Mouse (Mus musculus): ENCODE measurements around the gene Diras1. TPM values are rescaled to one million over a fixed set of nuclear protein-coding genes. Genes with fewer than 3 reads are reported as not detected.

Diras1 gene
- total and polyA plus RNA-seq, 3 experiments = not detected

GRCm38 (mm10) chr10:80998778-80999177 lies 26.7 kb downstream of the Diras1 start (continued):
- TF ChIP-seq JUN (IDR thresholded peaks at IDR 0.05; ENCODE audit: insufficient read depth, low read depth, low read length) = no peak
- TF ChIP-seq POLR2A (IDR thresholded peaks at IDR 0.05; ENCODE audit: low read depth, low read length) = no peak
- peak; percentile 64; the same call in 1 of the 2 replicates for TF ChIP-seq SIN3A (IDR thresholded peaks at IDR 0.05; ENCODE audit: low read length)
- TF ChIP-seq TCF12 (IDR thresholded peaks at IDR 0.05; ENCODE audit: low read depth, low read length) = peak; percentile 35; the same call in 1 of the 2 replicates

DNA sequence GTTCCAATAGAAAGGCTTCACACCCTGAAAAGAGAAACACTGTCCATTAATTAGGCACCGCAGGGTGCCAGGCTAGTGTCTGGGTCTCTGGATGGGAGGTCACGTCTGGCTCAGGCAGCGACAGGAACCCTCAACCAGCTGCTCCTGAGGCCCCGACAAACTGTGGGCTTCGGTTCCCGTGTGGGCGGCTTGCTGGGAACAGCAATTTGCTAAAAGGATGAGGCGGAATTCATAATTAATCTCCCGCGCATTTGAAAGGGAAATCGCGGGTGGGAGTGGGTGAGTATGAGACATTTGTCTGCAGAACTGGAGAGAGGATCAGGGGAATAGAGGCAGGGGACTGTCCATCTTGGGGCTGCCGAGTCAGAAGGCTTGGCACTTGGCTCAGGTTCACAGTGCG lies 27.4 kb downstream of the Diras1 start:
- Histone ChIP-seq H3K79me2 (replicated peaks; ENCODE audit: control insufficient read depth, extremely low read depth, insufficient read depth, poor library complexity, severe bottlenecking) (no peaks in the 10 kb centered on the region), H3K4me1 (ENCODE audit: control insufficient read depth in 1 of 2, insufficient read depth in 2 of 2) (peaks cover 14 to 44% of the 10 kb centered on the region in 2 experiments), H3K36me3 (replicated peaks in 1 of 2; ENCODE audit: control insufficient read depth in 1 of 2, insufficient read depth in 1 of 2, low read length in 1 of 2) (no peaks in the 10 kb centered on the region), H3K9ac (ENCODE audit: insufficient read depth, low read depth) (no peak overlapping the region), H3K4me3 (replicated peaks in 1 of 3; ENCODE audit: low read depth in 2 of 3, low read length in 2 of 3, poor library complexity in 1 of 3) (no peak overlapping the region), H3K27me3 (replicated peaks) (peaks cover 60% of the 10 kb centered on the region), H3K4me2 (ENCODE audit: insufficient read depth, low read depth, poor library complexity, severe bottlenecking) (no peak overlapping the region), H3K9me3 (replicated peaks; ENCODE audit: low read length) (peaks cover 3% of the 10 kb centered on the region), H3K27ac (ENCODE audit: insufficient read depth, low read depth) (no peak overlapping the region)
- TF ChIP-seq CHD2 (IDR thresholded peaks at IDR 0.05; ENCODE audit: low read length) (no peak), POLR2AphosphoS2 (IDR thresholded peaks at IDR 0.05; ENCODE audit: low read depth, low read length) (no peak), USF2 (conservative IDR thresholded peaks at IDR 0.05; ENCODE audit: low read depth, low read length) (no peak), E2F4 (IDR thresholded peaks at IDR 0.05; ENCODE audit: insufficient replicate concordance, low read depth, low read length) (no peak), TBP (conservative IDR thresholded peaks at IDR 0.05; ENCODE audit: low read depth, low read length) (no peak), ZC3H11A (IDR thresholded peaks at IDR 0.05; ENCODE audit: low read depth, low read length) (no peak)
- DNase-seq (ENCODE audit: extremely low read depth) = no peak
- dilution Hi-C loops (cut with MboI; ENCODE audit: extremely low pct_ligation_motif_present, extremely low pct_unique_long_range_greater_than_20kb, low sequenced_read_pairs) (no loop called here), in situ Hi-C loops (cut with MboI; ENCODE audit: low pct_ligation_motif_present, low pct_unique_long_range_greater_than_20kb, low sequenced_read_pairs) (loop anchor here (5.0 to 10.0 kb wide), 3 partner anchors 174 to 251 kb away; partner anchors contain the start of gene Amh)

GRCm38 (mm10) chr10:80997332-80997731 lies 28.1 kb downstream of the Diras1 start:
- Histone ChIP-seq H3K9me3 (replicated peaks; ENCODE audit: low read length) (peaks cover 3% of the 10 kb centered on the region), H3K4me2 (ENCODE audit: insufficient read depth, low read depth, poor library complexity, severe bottlenecking) (no peak overlapping the region), H3K4me1 (ENCODE audit: control insufficient read depth in 1 of 2, insufficient read depth in 2 of 2) (peaks cover 14 to 44% of the 10 kb centered on the region in 2 experiments), H3K27me3 (replicated peaks) (peaks cover 61% of the 10 kb centered on the region), H3K36me3 (replicated peaks in 1 of 2; ENCODE audit: control insufficient read depth in 1 of 2, insufficient read depth in 1 of 2, low read length in 1 of 2) (no peaks in the 10 kb centered on the region), H3K9ac (ENCODE audit: insufficient read depth, low read depth) (no peak overlapping the region), H3K79me2 (replicated peaks; ENCODE audit: control insufficient read depth, extremely low read depth, insufficient read depth, poor library complexity, severe bottlenecking) (no peaks in the 10 kb centered on the region), H3K27ac (ENCODE audit: insufficient read depth, low read depth) (no peak overlapping the region), H3K4me3 (replicated peaks in 1 of 3; ENCODE audit: low read depth in 2 of 3, low read length in 2 of 3, poor library complexity in 1 of 3) (no peak overlapping the region)
- in situ Hi-C loops (cut with MboI; ENCODE audit: low pct_ligation_motif_present, low pct_unique_long_range_greater_than_20kb, low sequenced_read_pairs) = loop anchor here (5.0 to 10.0 kb wide), 3 partner anchors 175 to 250 kb away; partner anchors contain the start of gene Amh
- DNase-seq (ENCODE audit: extremely low read depth) = no peak
- dilution Hi-C loops (cut with MboI; ENCODE audit: extremely low pct_ligation_motif_present, extremely low pct_unique_long_range_greater_than_20kb, low sequenced_read_pairs) = no loop called here
- TF ChIP-seq ZKSCAN1 (IDR thresholded peaks at IDR 0.05; ENCODE audit: borderline replicate concordance, low read depth, low read length) (no peak), RAD21 (IDR thresholded peaks at IDR 0.05; ENCODE audit: low read depth, low read length) (no peak), ZC3H11A (IDR thresholded peaks at IDR 0.05; ENCODE audit: low read depth, low read length) (no peak), TCF12 (IDR thresholded peaks at IDR 0.05; ENCODE audit: low read depth, low read length) (no peak), MAFK (IDR thresholded peaks at IDR 0.05; ENCODE audit: insufficient replicate concordance, low read length) (no peak), SMC3 (IDR thresholded peaks at IDR 0.05; ENCODE audit: low read depth, low read length) (no peak), NRF1 (IDR thresholded peaks at IDR 0.05; ENCODE audit: low read depth, low read length) (no peak), MAX (IDR thresholded peaks at IDR 0.05; ENCODE audit: low read length) (no peak), CHD1 (IDR thresholded peaks at IDR 0.05; ENCODE audit: low read depth, low read length) (no peak), USF2 (conservative IDR thresholded peaks at IDR 0.05; ENCODE audit: low read depth, low read length) (no peak), RCOR1 (conservative IDR thresholded peaks at IDR 0.05; ENCODE audit: low read depth, low read length) (no peak), JUND (conservative IDR thresholded peaks at IDR 0.05; ENCODE audit: low read depth, low read length) (0 out of 2 replicates have a peak, but pooled peaks have one; percentile 34), IRF4 (IDR thresholded peaks at IDR 0.05; ENCODE audit: low read depth, low read length) (peak; percentile 54; the same call in 1 of the 2 replicates), USF1 (IDR thresholded peaks at IDR 0.05; ENCODE audit: low read depth, low read length) (no peak), KAT2A (IDR thresholded peaks at IDR 0.05; ENCODE audit: insufficient replicate concordance, low read length) (no peak), ETS1 (conservative IDR thresholded peaks at IDR 0.05; ENCODE audit: low read depth, low read length) (no peak), BHLHE40 (IDR thresholded peaks at IDR 0.05; ENCODE audit: low read depth, low read length) (no peak), ZMIZ1 (IDR thresholded peaks at IDR 0.05; ENCODE audit: low read depth, low read length) (no peak), POLR2A (IDR thresholded peaks at IDR 0.05; ENCODE audit: low read depth, low read length) (no peak), ZNF384 (IDR thresholded peaks at IDR 0.05; ENCODE audit: low read depth, low read length) (no peak), CTCF (conservative IDR thresholded peaks at IDR 0.05 in 1 of 2, IDR thresholded peaks at IDR 0.05 in 1 of 2; ENCODE audit: low read depth in 2 of 2, low read length in 2 of 2) (no peak), PAX5 (IDR thresholded peaks at IDR 0.05; ENCODE audit: low read length) (no peak), EP300 (IDR thresholded peaks at IDR 0.05; ENCODE audit: low read length) (0 out of 2 replicates have a peak, but pooled peaks have one; percentile 18), TBP (conservative IDR thresholded peaks at IDR 0.05; ENCODE audit: low read depth, low read length) (no peak), CHD2 (IDR thresholded peaks at IDR 0.05; ENCODE audit: low read length) (no peak), JUN (IDR thresholded peaks at IDR 0.05; ENCODE audit: insufficient read depth, low read depth, low read length) (0 out of 2 replicates have a peak, but pooled peaks have one; percentile 16), MAZ (IDR thresholded peaks at IDR 0.05; ENCODE audit: low read depth, low read length) (no peak)
